Mouse (Mus musculus) thymus, postnatal 4 days (tissue): ENCODE data around the gene Rbpms2.
"Not testable (repeated sequence)": the region's sequence is repeated elsewhere in the genome, so short reads cannot be mapped to it uniquely, and the experiment has no call there.

Experiments
- DNase-seq: peaks from one replicate; pipeline ENCODE4 v3.0.0; 2021

The Rbpms2 gene

GRCm38 (mm10) chr9:65621196-65621595 lies 8.3 kb upstream of the Rbpms2 start:
- peak; percentile 55 for DNase-seq

DNA sequence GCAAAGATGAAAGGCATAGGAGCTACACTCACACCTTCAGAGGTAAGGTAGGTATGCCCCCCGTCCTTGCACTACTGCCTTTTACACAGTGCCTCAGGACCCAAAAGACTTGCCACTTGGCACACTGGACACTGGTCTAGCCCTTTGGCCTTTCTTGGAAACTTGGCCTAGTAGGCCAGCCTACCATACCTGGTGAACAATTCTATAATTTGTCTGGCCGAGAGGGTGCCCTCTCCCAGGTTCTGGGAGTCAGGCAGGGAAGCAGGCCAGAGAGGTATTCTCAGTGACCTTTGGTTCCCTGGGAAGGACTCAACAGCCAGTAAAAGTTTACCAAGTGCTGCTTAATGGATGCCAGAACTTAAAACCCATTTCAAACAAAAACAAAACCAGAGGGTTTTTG lies 7.8 kb upstream of the Rbpms2 start:
- no peak for DNase-seq

DNA sequence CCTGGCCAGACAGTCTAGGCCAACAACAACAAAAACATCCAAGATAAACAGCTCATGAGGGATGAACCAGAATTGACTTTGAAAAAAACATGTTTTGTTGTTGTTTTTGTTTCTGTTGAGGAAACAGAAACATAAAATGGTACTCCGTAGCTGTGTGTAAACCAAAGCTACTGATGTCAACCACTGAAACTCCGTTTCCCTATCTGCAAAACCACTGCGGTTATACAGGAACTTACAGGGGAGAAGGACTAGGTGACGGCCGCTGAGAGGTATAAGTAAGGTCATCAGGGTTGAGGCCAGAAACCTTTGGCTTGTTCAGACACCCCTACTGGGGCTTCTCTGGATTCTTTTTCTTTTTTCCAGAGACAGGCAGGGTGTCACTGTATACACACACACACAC lies 6.6 kb upstream of the Rbpms2 start:
- no peak for DNase-seq

DNA sequence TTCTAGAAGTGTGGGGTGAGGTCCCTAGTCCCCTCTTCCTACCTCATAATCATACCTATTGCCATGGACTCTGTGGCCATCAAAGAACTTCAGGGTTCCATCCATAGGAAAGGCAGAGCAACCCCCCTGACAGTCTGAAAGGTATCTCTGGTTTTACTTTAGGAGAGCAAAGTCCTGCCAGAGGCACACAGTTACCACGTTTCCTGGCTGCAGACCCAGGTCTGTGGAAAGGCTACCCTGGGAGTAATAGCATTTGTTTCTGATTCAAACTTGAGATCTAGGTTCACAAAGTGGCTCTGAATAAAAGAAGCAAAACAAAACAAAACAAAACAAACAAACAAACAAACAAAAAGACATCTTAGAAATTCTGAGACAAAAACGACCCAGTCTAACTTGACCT lies 5.2 kb upstream of the Rbpms2 start:
- no peak for DNase-seq

GRCm38 (mm10) chr9:65629767-65630630 lies 551 bp downstream of the Rbpms2 start:
- DNase-seq = peak; percentile 75

- peak; percentile 58 for DNase-seq
These were observed 1.3 kb downstream of the Rbpms2 start for GRCm38 (mm10) chr9:65630631-65631353.

DNA sequence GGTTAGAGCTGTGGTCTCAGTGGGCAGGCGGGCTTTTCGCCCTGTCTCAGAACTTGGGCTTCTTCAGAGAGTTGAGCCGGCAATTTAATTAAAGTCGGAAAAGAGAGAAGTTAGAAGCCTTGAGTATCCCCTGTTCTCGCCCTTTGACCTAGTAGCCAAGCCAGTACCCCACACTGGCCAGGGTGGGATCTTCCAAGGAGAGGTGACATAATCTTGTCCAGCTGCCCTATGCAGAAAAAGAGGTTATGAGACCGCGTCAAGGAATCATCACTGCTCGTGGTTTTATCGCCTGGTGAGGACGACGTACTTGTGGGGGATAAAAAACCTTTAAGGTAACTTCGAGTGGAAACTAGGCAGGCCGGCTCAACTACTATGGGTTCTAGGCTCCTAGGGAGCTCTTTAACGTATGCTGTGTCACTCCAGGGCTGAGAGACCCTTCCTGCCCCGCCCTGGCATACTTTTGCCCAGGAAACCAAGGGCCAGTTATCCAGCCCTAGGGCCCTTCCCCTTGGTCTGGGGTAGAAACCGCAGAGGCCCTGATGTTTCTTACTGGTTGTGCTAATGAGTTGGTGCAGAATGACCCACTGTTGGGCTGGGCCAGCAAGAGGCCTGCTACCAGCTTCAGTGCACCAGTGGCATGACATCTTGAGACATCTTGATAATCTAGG lies 2.0 kb downstream of the Rbpms2 start:
- no peak for DNase-seq

GRCm38 (mm10) chr9:65635766-65636165 lies 6.3 kb downstream of the Rbpms2 start:
- DNase-seq = no peak

DNA sequence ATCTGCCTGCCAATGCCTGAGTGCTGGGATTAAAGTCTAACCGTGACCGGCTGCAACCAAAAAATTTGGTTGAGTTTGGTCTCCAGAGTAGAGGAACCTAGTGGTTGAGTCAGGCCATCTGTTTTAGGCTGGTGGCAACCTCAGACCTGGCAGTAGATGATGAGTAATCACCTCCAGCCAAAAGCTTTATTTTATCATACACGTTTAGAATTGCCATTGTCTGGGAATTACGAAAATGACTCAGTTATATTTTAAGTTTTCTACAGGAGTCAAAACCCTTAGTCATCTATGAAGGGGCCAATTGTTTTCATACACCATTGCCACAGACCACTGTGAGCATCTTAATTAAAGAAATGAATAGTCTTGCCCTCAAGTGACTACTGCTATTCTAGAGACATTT lies 7.5 kb downstream of the Rbpms2 start:
- no peak for DNase-seq

DNA sequence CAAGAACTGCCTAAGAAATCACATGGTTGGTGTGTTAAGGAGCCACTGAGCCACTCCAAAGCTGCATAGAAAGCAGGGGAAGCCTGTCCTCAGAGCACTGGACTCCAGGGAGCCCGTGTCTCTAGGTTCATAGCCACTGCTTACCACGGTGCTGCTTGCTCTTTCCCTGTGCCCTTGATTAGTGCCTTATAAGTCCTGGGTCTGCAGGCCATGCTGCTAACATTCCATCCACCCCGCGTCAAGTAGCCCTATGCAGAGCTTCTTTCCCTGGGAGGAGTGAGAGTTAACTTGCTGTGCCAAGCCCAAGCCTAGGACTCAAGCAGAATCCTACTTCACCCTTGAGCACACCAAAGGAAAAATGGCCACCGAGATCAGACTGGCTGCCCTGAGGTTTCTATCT lies 9.6 kb downstream of the Rbpms2 start:
- no peak for DNase-seq

DNA sequence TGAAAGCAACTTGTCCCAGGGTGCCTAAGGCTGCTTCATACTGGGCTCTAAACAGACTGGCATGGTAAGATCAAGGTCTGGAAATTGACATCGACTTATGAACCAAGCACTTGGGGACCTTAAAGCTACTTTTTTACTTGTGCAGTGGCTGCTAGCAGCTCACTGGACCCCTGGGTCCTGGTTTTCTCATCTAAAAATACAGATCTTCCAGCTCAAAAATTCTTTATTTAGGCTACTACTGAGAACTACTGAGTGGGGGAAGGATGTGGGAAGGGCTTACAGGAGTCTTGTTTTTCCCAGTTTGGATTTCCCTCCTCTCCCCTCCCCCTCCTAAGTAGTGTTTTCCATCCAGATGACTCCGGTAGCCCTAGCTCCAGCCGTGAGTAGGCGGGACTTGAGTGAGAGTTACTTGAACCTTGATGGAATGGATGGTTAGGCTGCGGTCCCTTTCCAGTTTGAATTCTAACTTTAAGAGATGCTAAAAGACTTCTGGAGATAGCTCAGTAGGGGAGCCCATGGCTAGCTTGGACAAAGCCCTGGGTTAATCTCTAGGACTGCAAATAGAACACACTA lies 11.5 kb downstream of the Rbpms2 start:
- DNase-seq = no peak

GRCm38 (mm10) chr9:65641446-65642052 lies 12.1 kb downstream of the Rbpms2 start:
- no peak for DNase-seq

- DNase-seq = no peak
These were observed 13.1 kb downstream of the Rbpms2 start for GRCm38 (mm10) chr9:65642546-65642945.

GRCm38 (mm10) chr9:65644960-65645359 lies 15.5 kb downstream of the Rbpms2 start:
- DNase-seq = no peak

- DNase-seq = no peak
These were observed 16.5 kb downstream of the Rbpms2 start for GRCm38 (mm10) chr9:65645984-65646383.

DNA sequence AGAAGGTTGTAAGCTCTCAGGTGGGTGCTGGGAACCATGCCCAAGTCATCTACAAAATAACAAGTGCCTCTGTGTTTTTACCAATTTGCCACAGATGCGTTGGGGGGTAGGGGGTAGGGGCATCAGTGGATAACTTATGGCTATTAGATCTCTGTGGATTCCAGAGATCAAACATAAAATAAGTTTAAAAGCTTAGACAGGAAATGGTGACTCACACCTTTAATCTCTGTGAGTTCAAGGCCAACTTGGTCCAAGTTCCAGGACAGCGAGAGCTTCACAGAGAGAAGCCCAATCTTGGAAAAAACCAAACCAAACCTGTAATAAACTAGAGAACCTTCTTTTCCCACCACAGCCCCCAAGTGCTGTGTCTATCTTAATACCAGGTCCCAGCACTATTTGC lies 17.3 kb downstream of the Rbpms2 start:
- no peak for DNase-seq

DNA sequence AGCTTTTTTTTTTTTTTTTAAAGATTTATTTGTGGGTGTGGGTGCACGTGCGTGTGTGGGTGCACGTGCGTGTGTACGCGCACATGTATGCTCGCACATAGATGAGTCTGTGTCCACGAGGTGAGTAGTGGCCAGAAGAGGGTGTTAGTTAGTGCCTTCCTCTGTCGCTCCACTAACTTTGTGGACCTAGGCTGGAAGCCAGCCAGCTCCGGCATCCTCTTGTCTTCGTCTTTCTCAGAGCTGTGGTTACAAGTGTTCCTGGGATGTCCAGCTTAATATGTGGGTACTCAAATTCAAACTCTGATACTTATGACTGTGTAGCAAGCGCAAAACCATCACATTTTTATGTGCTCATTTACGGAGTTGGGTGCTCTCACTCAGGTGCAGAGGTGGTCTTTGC lies 19.3 kb downstream of the Rbpms2 start:
- no peak for DNase-seq

- no peak for DNase-seq
These were observed 20.5 kb downstream of the Rbpms2 start for GRCm38 (mm10) chr9:65649997-65650396.

- DNase-seq = not testable (repeated sequence)
These were observed 22.5 kb downstream of the Rbpms2 start for GRCm38 (mm10) chr9:65651957-65652356.

DNA sequence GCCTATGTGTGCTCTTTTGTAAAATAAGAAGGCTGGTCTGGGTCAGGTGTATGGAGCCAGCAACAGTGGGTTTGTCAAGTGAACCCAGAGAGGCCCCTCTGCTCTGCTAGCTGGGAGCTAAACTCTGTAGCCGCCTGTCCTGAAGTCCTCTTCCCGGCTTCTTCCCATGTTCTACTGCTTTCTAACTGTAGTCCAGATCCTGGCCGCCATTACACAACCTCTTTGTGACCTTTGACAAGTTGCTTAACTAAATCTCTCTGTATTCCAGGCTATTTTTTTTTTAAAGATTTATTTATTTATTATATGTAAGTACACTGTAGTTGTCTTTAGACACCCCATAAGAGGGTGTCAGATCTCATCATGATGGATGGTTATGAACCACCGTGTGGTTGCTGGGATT lies 24.3 kb downstream of the Rbpms2 start:
- DNase-seq = no peak

- no peak for DNase-seq
These were observed 25.3 kb downstream of the Rbpms2 start for GRCm38 (mm10) chr9:65654700-65655237.

- DNase-seq = peak; percentile 46
These were observed 26.1 kb downstream of the Rbpms2 start for GRCm38 (mm10) chr9:65655540-65655939.

- DNase-seq = no peak
These were observed 27.8 kb downstream of the Rbpms2 start for GRCm38 (mm10) chr9:65657218-65657617.
